Mouse (Mus musculus): ENCODE results near the gene Grb7.

Gene Grb7

GRCm38 (mm10) chr11:98497388-98498288, 51.4 kb downstream of the Grb7 start:
- no peak for DNase-seq (ENCODE audit: low read depth in 1 of 2, low spot score in 2 of 2)

DNA sequence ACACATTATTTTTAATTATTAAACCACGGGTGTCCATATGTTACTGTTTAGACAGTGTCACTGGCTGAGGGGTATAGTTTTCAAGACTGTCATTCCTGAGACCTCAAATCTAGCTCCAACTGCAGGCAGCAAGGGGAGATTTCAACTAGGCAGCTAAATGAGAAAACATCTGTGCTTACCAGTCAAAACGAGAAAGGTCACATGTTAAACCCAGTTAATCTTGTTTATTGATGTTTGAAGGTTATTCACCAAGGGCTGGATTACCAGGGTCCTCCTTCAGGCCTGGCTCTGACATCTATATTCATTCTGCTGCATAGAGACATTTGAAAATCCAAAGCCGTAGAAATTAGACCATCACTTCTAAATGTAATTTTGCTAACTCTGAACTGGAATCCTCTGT, 58.7 kb downstream of the Grb7 start:
- DNase-seq (ENCODE audit: low read depth in 1 of 2, low spot score in 2 of 2) = no peak

Data from monocyte, adult 2 months (primary cell).